Mouse (Mus musculus) megakaryocyte, embryonic 14.5 days (primary cell): ENCODE results near the gene Tlcd2.

Experiments
- FLI1 ChIP-seq: IDR thresholded peaks from 2 replicates; pipeline ENCODE4 v1.6.1; 2012; ENCODE audit warnings: low read length, inconsistent platforms, mixed read lengths
- GATA1 ChIP-seq: IDR thresholded peaks from 3 replicates; pipeline ENCODE4 v1.6.1; 2012; ENCODE audit warnings: mixed read lengths, low read length, inconsistent platforms, borderline replicate concordance

- no peak for TF ChIP-seq FLI1
- TF ChIP-seq GATA1: no peak
Observed at GRCm38 (mm10) chr11:75464417-75464816, 2.9 kb downstream of the Tlcd2 start.
